Mouse (Mus musculus) layer of hippocampus, adult 8-10 months (tissue): Measurements from ENCODE around the gene Slc39a8. TPM values are rescaled to one million over a fixed set of nuclear protein-coding genes. Genes with fewer than 3 reads are reported as not detected.

Experiments used
- DNase-seq, 2 experiments: peaks; one replicate each; pipeline ENCODE4 v3.0.0; 2022; ENCODE audit warnings: low spot score in 2 of 2
- total RNA-seq, 4 experiments: library from RNA; stranded (reverse); gene quantifications; 2 replicates each; pipeline ENCODE4 v1.2.4; 2022

Gene Slc39a8
- total RNA-seq, 4 experiments from 2014 or later = 3.2 to 3.8 (median 3.4) TPM

GRCm38 (mm10) chr3:135907028-135907427 is 81.9 kb downstream of the Slc39a8 start:
- DNase-seq = no peak

- no peak for DNase-seq
These were observed 90.9 kb downstream of the Slc39a8 start for GRCm38 (mm10) chr3:135915941-135916340.

GRCm38 (mm10) chr3:135918566-135919180 is 93.6 kb downstream of the Slc39a8 start:
- no peak for DNase-seq

GRCm38 (mm10) chr3:135919305-135919704 is 94.2 kb downstream of the Slc39a8 start:
- DNase-seq = no peak

GRCm38 (mm10) chr3:135926729-135927128 is 101.7 kb downstream of the Slc39a8 start:
- DNase-seq = no peak

GRCm38 (mm10) chr3:135928184-135928583 is 103.1 kb downstream of the Slc39a8 start:
- no peak for DNase-seq

GRCm38 (mm10) chr3:135937455-135937854 is 112.4 kb downstream of the Slc39a8 start:
- no peak for DNase-seq

Other genes starting within 250 kb of the Slc39a8 start
- gene Nfkb1, start 133.7 kb upstream of the Slc39a8 start, total RNA-seq = 10 to 100 TPM; 23.0 to 30.7 (median 29.0) TPM